Mouse (Mus musculus) midbrain, embryonic 15.5 days (tissue): Measurements from ENCODE around the gene Jtb. TPM values are rescaled to one million over a fixed set of nuclear protein-coding genes. Genes with fewer than 3 reads are reported as not detected.

Experiments used
- ATAC-seq: fragments of 200-750 bp; cut with Nextera tagmentation; replicated peaks from 2 replicates; pipeline ENCODE4 v1.8.0; 2017; ENCODE audit warnings: moderate TSS enrichment
- H3K27ac ChIP-seq: fragments of 300-500 bp; sonication (generic); 2 replicates; pipeline ENCODE4 v1.5.1; 2015; ENCODE audit warnings: mild to moderate bottlenecking, inconsistent platforms
- H3K27me3 ChIP-seq: fragments of 300-500 bp; sonication (generic); replicated peaks from 2 replicates; pipeline ENCODE4 v1.6.1; 2015; ENCODE audit warnings: inconsistent platforms
- H3K36me3 ChIP-seq: fragments of 300-500 bp; sonication (generic); replicated peaks from 2 replicates; pipeline ENCODE4 v1.6.1; 2015; ENCODE audit warnings: inconsistent platforms
- H3K4me1 ChIP-seq: fragments of 300-500 bp; sonication (generic); 2 replicates; pipeline ENCODE4 v1.6.1; 2015; ENCODE audit warnings: inconsistent platforms
- H3K4me2 ChIP-seq: fragments of 300-500 bp; sonication (generic); 2 replicates; pipeline ENCODE4 v1.6.1; 2015; ENCODE audit warnings: inconsistent platforms, mild to moderate bottlenecking, moderate library complexity
- H3K4me3 ChIP-seq: fragments of 300-500 bp; sonication (generic); 2 replicates; pipeline ENCODE4 v1.5.1; 2015; ENCODE audit warnings: mild to moderate bottlenecking, inconsistent platforms
- H3K9ac ChIP-seq: fragments of 300-500 bp; sonication (generic); 2 replicates; pipeline ENCODE4 v1.6.1; 2015; ENCODE audit warnings: mild to moderate bottlenecking, inconsistent platforms
- H3K9me3 ChIP-seq: fragments of 300-500 bp; sonication (generic); 2 replicates; pipeline ENCODE4 v1.6.1; 2016; ENCODE audit warnings: inconsistent platforms
- WGBS: fragments of 180-500 bp; shearing (Covaris S2); methylation state at CpG from one replicate; pipeline ENCODE4 v1.1.7; 2015; ENCODE audit warnings: mixed read lengths; 5-methylcytosine and 5-hydroxymethylcytosine counted together
- polyA plus RNA-seq: library from polyadenylated mRNA; unstranded; fragments of >200 nt; fragmentation: Nextera tagmentation; extraction: Ambion mirVana; gene quantifications from 2 replicates; pipeline ENCODE4 v1.2.1, GENCODE M21; 2015

Jtb gene
- polyA plus RNA-seq, 1 experiment from 2014 or later, result 90.6 TPM

DNA sequence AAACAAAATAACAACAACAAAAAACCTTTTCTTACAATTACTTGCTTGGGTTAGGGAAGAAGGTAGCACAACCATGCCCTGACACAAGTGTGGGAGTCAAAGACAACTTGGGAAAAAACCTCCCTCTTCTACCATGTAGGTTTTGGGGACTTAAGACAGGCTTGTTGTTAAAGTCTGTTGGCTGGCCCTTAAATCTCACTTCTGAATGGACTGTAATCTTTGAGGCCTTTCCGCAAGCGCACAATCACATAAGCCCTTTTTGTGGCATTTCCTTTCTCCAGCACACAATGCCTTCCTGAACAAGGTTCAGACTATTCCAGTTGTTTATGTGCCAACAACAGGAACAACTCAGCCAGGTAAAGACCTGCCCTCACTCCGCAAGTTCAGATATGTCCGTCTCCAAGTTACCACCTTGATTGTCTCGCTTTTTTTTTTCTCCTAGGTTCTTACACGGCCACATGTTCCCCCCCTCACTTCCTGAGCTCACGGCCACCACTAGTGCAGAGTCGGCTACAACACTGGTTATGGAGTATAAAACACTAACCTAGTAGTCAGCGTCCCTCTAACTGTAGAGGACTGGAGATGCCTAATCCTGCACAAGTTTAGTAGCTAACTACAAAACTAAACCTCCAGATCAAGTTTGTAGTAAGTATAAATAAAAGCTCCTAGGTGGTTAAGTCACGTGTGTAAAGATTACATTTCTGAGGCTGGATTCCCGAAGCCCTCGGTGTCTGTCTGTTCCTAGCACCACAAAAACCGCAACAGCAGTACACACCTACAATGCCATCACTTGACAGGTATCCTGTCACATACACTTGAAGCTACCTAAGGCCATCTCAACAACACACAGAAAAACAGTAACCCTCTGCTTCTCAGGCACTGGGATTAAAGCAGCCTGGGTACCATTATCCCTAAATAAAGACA, 19.7 kb upstream of the Jtb start:
- ATAC-seq, result no peak
- no peak overlapping the region for H3K9ac ChIP-seq
- no peaks in the 10 kb centered on the region for H3K27me3 ChIP-seq
- H3K27ac ChIP-seq, result no peak overlapping the region
- H3K9me3 ChIP-seq, result no peaks in the 10 kb centered on the region
- H3K4me1 ChIP-seq, result peaks cover 32% of the 10 kb centered on the region
- peaks cover 19% of the 10 kb centered on the region; the same call in 1 of the 2 replicates for H3K36me3 ChIP-seq
- H3K4me3 ChIP-seq, result peak overlapping the region; percentile 93; the same call in 1 of the 2 replicates
- 85% methylated on average over 13 of the region's 13 CpGs for WGBS
- peak overlapping the region; percentile 96; the same call in 1 of the 2 replicates for H3K4me2 ChIP-seq

GRCm38 (mm10) chr3:90212723-90213122, 18.7 kb upstream of the Jtb start:
- Histone ChIP-seq H3K4me1 (peaks cover 32% of the 10 kb centered on the region), H3K9me3 (no peaks in the 10 kb centered on the region), H3K27me3 (no peaks in the 10 kb centered on the region), H3K4me2 (peak overlapping the region; percentile 96), H3K9ac (peak overlapping the region; percentile 93), H3K4me3 (peak overlapping the region; percentile 93), H3K36me3 (peaks cover 19% of the 10 kb centered on the region; the same call in 1 of the 2 replicates), H3K27ac (peak overlapping the region; percentile 91)
- no peak for ATAC-seq
- 15% methylated on average over 5 of the region's 5 CpGs for WGBS

DNA sequence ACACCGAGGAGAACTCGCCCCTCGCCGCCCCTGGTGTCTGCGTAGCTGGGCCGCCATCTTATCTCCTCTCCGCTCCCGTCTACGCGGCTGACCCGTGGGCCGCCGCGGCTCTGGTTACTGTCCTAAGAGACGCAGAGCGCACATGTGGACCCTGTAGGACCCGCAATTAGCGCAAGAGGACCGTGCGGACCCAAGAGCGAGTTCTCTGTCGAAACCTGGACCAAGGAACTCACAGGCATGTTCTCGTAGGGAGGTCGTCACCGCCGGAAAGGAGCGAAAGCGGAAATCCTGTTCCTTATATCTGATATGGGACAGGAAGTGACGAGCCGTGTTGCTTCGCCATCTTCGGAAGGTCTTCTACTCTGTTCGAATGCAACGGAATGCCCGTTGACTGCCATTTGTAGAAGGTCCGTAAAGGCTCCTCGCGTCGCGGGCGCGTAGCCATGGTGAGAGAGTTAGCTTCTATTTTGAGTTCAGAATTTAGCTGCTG, 18.0 kb upstream of the Jtb start, which contains the start of the genes Rps27 and Rab13:
TSS of gene Rps27 (minus strand) at position 275 of the 490 bp plus-strand sequence.
TSS of gene Rab13 (plus strand) at position 319 of the 490 bp plus-strand sequence.
- peak within 1 kb of the TSS; percentile 93 for H3K4me3 ChIP-seq
- H3K27ac ChIP-seq, result peak within 1 kb of the TSS; percentile 91
- WGBS, result under 1% methylated on average over 42 of the region's 42 CpGs
- H3K27me3 ChIP-seq, result no peaks in the 10 kb centered on the region
- H3K9ac ChIP-seq, result peak within 1 kb of the TSS; percentile 93
- H3K36me3 ChIP-seq, result peaks cover 13% of the 10 kb centered on the region; the same call in 1 of the 2 replicates
- peak within 1 kb of the TSS; percentile 96 for H3K4me2 ChIP-seq
- ATAC-seq, result peak; percentile 95
- peaks cover 32% of the 10 kb centered on the region for H3K4me1 ChIP-seq
- no peaks in the 10 kb centered on the region for H3K9me3 ChIP-seq

GRCm38 (mm10) chr3:90213956-90214684, 17.3 kb upstream of the Jtb start:
- Histone ChIP-seq H3K4me3 (peak overlapping the region; percentile 93), H3K9ac (peak overlapping the region; percentile 93), H3K4me2 (peak overlapping the region; percentile 96), H3K9me3 (no peaks in the 10 kb centered on the region), H3K36me3 (peaks cover 8% of the 10 kb centered on the region; the same call in 1 of the 2 replicates), H3K27ac (peak overlapping the region; percentile 91), H3K4me1 (peaks cover 32% of the 10 kb centered on the region), H3K27me3 (no peaks in the 10 kb centered on the region)
- peak; percentile 68 for ATAC-seq
- 12% methylated on average over 12 of the region's 12 CpGs for WGBS

- WGBS, result 44% methylated on average over 1 of the region's 1 CpGs
- no peaks in the 10 kb centered on the region for H3K9me3 ChIP-seq
- no peak overlapping the region for H3K4me3 ChIP-seq
- ATAC-seq, result no peak
- H3K36me3 ChIP-seq, result peaks cover 1% of the 10 kb centered on the region; the same call in 1 of the 2 replicates
- H3K4me2 ChIP-seq, result no peak overlapping the region
- H3K4me1 ChIP-seq, result peaks cover 34% of the 10 kb centered on the region
- H3K27ac ChIP-seq, result no peak overlapping the region
- H3K27me3 ChIP-seq, result no peaks in the 10 kb centered on the region
- no peak overlapping the region for H3K9ac ChIP-seq
Measured at GRCm38 (mm10) chr3:90215825-90216380, 15.5 kb upstream of the Jtb start.

- peak overlapping the region; percentile 37 for H3K4me3 ChIP-seq
- no peak overlapping the region; the same call in 1 of the 2 replicates for H3K9ac ChIP-seq
- H3K4me1 ChIP-seq, result peaks cover 14% of the 10 kb centered on the region
- H3K36me3 ChIP-seq, result no peaks in the 10 kb centered on the region
- no peaks in the 10 kb centered on the region for H3K9me3 ChIP-seq
- H3K27ac ChIP-seq, result peak overlapping the region; percentile 71
- no peaks in the 10 kb centered on the region for H3K27me3 ChIP-seq
- peak; percentile 59; the same call in 1 of the 2 replicates for ATAC-seq
- H3K4me2 ChIP-seq, result peak overlapping the region; percentile 73
- WGBS, result 13% methylated on average over 6 of the region's 6 CpGs
Measured at GRCm38 (mm10) chr3:90220088-90220487, 11.3 kb upstream of the Jtb start.

DNA sequence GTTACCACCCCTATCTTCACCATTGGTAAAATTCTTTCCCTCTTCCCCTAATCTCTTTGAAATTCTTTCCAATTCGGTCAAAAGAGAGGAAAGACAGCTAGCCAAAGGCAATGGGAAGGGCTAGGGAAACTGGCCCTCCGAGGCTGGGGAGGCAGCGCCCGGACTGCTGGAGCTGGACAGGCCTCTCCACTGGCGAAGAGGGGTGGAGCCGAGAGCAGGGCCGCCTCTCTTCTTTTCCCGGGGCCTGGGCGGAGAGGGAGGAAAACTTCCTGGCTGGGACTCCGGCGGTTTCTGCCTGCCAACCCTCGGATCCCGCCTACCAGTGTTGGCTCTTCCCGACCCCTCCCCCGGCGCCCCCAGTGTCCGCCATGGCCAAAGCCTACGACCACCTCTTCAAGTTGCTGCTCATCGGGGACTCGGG, 10.9 kb upstream of the Jtb start:
- Histone ChIP-seq H3K27ac (peak overlapping the region; percentile 71), H3K4me3 (peak overlapping the region; percentile 37), H3K4me1 (peaks cover 14% of the 10 kb centered on the region), H3K36me3 (no peaks in the 10 kb centered on the region), H3K4me2 (peak overlapping the region; percentile 73), H3K27me3 (no peaks in the 10 kb centered on the region), H3K9ac (peak overlapping the region; percentile 38; the same call in 1 of the 2 replicates), H3K9me3 (no peaks in the 10 kb centered on the region)
- peak; percentile 64 for ATAC-seq
- 0% methylated on average over 19 of the region's 20 CpGs for WGBS

DNA sequence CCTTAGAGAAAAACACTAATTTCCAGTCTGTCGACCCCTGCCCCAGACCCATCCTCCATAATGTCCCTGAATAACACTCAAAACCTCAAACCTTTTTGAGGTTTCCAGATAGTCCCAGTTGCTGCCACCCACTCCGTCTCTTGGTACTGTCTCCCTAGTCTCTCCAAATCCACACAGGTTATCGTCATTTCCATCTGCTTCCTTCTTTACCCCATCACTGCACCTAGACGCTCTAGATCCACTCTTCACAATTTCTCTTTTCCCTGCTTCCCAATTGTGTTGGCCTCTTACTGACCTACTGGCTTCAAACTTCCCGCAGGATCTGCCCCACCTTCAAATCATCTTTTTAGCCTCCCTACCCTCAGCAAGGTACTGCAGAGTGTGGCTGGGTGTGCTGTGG, 10.3 kb upstream of the Jtb start:
- Histone ChIP-seq H3K27ac (no peak overlapping the region), H3K4me3 (peak overlapping the region; percentile 37), H3K9ac (no peak overlapping the region; the same call in 1 of the 2 replicates), H3K4me1 (peaks cover 14% of the 10 kb centered on the region), H3K27me3 (no peaks in the 10 kb centered on the region), H3K4me2 (peak overlapping the region; percentile 73), H3K36me3 (no peaks in the 10 kb centered on the region), H3K9me3 (no peaks in the 10 kb centered on the region)
- 34% methylated on average over 5 of the region's 5 CpGs for WGBS
- ATAC-seq, result no peak

- Histone ChIP-seq H3K4me2 (no peak overlapping the region), H3K36me3 (no peaks in the 10 kb centered on the region), H3K27me3 (no peaks in the 10 kb centered on the region), H3K9me3 (no peaks in the 10 kb centered on the region), H3K4me1 (peaks cover 14% of the 10 kb centered on the region), H3K27ac (no peak overlapping the region), H3K4me3 (no peak overlapping the region), H3K9ac (no peak overlapping the region)
- WGBS, result 89% methylated on average over 4 of the region's 4 CpGs
- no peak for ATAC-seq
Measured at GRCm38 (mm10) chr3:90222455-90222854, 8.9 kb upstream of the Jtb start.

DNA sequence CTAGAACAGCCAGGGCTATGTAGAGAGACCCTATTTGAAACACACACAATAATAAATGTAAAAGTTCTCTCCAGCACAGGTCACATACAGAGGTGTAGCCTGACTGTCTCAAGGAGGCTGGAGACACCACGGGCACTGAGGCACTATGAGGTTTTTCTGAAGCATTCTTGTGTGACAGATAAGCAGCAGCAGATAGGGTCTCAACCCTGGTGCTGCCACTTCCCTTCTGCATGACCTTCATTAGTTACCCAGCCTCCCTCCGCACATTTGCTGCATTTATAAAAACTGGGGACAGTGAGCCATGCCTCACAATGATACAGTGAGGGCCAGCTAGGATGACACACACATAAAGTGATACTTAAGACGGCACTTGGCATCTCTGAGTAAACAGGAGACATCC, 8.5 kb upstream of the Jtb start:
- Histone ChIP-seq H3K9ac (no peak overlapping the region), H3K4me3 (no peak overlapping the region), H3K27ac (no peak overlapping the region), H3K9me3 (no peaks in the 10 kb centered on the region), H3K4me1 (peaks cover 14% of the 10 kb centered on the region), H3K36me3 (no peaks in the 10 kb centered on the region), H3K4me2 (no peak overlapping the region), H3K27me3 (no peaks in the 10 kb centered on the region)
- ATAC-seq, result no peak
- WGBS, result 81% methylated on average over 3 of the region's 3 CpGs

DNA sequence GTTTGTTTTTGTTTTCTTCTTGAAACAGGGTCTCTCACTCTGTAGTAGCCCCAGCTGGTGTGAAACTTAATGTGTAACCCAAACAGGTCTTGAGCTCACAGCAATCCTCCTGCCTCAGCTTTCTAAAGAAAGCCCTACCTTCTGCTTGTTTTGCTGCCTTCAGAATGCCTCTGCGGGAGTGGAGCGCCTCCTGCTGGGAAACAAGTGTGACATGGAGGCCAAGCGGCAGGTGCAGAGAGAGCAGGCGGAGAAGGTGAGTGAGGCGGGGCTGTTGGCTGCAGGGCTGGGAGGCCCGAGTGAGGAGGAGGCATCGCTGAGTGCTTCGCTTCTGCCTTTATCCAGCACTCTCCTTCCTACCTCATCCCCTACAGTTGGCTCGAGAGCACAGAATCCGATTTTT, 7.1 kb upstream of the Jtb start:
- H3K4me1 ChIP-seq, result peaks cover 14% of the 10 kb centered on the region
- 85% methylated on average over 10 of the region's 10 CpGs for WGBS

More for the DNA sequence above, 7.1 kb upstream of the Jtb start:
- Histone ChIP-seq H3K4me3 (no peak overlapping the region), H3K36me3 (no peaks in the 10 kb centered on the region), H3K27me3 (no peaks in the 10 kb centered on the region), H3K9me3 (no peaks in the 10 kb centered on the region), H3K9ac (no peak overlapping the region), H3K4me2 (no peak overlapping the region), H3K27ac (no peak overlapping the region)
- ATAC-seq, result no peak
